Mouse (Mus musculus): Measurements from ENCODE around the gene Lpin2. TPM values are rescaled to one million over a fixed set of nuclear protein-coding genes. Genes with fewer than 3 reads are reported as not detected.

Gene Lpin2
- 44.3 TPM for polyA plus RNA-seq (2014; fragmentation: Illumina TruSeq; extraction: RNeasy Lipid Tissue Mini Kit (QIAGEN cat#74804); ENCODE audit: low read depth, low replicate concordance)

GRCm38 (mm10) chr17:71182211-71182721, at the start of gene Lpin2:
Gene Lpin2 (plus strand): TSS chr17:71182560.

Other genes starting within 250 kb of the Lpin2 start
- 1.9 TPM for gene Myom1, start 179.9 kb upstream of the Lpin2 start, polyA plus RNA-seq (2014; fragmentation: Illumina TruSeq; extraction: RNeasy Lipid Tissue Mini Kit (QIAGEN cat#74804); ENCODE audit: low read depth, low replicate concordance)
- 188 TPM for gene Myl12a, start 179.7 kb upstream of the Lpin2 start, polyA plus RNA-seq (2014; fragmentation: Illumina TruSeq; extraction: RNeasy Lipid Tissue Mini Kit (QIAGEN cat#74804); ENCODE audit: low read depth, low replicate concordance)
- not detected for gene Emilin2, start 129.4 kb downstream of the Lpin2 start, polyA plus RNA-seq (2014; fragmentation: Illumina TruSeq; extraction: RNeasy Lipid Tissue Mini Kit (QIAGEN cat#74804); ENCODE audit: low read depth, low replicate concordance)